Mouse (Mus musculus): ENCODE results near the gene Wapl.

DNA sequence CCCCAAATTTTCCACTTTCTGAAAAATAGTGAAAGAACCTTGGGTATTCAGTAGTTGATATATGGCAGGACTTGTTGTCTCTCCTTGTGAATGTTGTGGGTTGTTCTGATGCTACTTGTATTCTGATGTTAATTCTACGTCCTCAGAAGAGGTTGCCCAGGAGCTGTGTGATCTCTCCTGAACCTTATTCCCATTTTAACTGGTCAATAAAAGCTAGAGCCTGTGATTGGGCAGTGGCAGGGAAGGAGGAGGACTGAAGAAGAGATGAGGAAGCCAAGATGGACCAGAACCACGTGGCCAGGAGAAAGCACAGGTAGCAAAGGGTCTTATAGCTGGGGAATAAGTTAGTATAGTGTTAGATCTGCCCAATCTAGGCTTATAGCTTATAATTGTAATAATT, 7.1 kb downstream of the Wapl start:
- no peak for TF ChIP-seq POLR2A (IDR thresholded peaks at IDR 0.05; ENCODE audit: insufficient read depth, low read depth, low read length)
- TF ChIP-seq CTCF (IDR thresholded peaks at IDR 0.05): no peak

Data from heart, adult 2 months (tissue).